Mouse (Mus musculus): ENCODE data around the gene Gm20662.

Gm20662 gene

DNA sequence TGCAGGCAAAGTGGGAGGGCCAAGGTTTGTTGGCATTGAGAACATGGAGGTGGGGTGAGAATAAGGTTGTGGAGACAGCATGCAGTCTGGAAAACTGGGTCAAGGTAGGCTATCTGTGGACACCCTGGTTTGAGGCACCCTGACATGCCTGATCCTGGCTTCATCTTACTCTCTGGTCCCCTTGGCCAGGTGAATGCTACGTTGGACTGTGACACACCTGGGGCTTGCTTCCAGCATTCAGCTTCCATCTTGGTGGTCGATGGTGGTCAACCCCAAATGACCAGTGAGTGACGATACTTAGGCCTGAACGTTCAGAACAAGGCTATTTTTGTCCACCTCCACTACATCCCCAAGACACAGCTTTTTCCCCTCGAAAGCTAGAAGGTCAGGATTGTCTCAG, at the start of gene Gm20662:
Gm20662 (plus strand) TSS at position 301 of the 400 bp plus-strand sequence.
- no peak for DNase-seq (ENCODE audit: low spot score)

DNA sequence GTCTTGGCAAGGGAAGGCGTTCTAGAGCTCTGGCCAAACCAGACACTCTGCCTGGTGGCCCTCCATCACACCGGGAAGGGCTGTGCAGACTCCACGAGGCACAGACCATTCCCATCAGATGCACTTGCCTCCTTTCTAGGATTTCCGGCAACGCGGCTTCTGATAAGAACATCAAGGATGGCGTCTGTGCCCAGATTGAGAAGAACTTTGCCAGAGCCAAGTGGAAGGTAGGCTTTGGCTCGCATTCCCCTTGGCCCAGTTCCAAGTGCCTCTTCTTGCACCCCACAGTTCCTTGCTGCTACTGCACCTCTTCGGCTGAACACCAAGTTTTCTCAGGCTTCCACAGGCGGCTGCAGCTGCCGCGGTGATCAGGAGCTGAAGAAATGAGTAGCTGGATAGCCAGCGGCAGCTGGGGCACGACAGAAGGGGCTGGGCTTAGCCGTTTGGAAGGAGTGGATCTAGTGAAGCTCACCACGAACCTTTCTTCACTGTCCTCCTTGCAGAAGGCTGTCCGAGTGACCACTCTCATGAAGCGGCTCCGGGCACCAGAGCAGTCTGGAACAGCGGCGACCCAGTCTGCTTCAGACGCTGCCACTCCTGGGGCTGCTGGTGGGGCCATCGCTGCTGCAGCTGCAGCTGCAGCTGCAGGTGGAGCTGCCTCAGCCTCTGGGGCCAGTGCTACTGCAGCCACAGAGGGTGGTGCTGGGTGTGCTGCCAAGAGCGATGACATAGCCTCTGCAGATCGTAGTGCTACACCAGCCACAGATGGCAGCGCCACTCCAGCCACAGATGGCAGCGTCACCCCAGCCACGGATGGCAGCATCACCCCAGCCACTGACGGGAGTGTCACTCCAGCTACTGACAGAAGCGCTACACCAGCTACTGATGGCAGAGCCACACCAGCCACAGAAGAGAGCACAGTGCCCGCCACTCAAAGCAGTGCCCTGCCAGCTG, 48.6 kb upstream of the Gm20662 start:
- DNase-seq (ENCODE audit: low spot score), result peak; percentile 33

DNA sequence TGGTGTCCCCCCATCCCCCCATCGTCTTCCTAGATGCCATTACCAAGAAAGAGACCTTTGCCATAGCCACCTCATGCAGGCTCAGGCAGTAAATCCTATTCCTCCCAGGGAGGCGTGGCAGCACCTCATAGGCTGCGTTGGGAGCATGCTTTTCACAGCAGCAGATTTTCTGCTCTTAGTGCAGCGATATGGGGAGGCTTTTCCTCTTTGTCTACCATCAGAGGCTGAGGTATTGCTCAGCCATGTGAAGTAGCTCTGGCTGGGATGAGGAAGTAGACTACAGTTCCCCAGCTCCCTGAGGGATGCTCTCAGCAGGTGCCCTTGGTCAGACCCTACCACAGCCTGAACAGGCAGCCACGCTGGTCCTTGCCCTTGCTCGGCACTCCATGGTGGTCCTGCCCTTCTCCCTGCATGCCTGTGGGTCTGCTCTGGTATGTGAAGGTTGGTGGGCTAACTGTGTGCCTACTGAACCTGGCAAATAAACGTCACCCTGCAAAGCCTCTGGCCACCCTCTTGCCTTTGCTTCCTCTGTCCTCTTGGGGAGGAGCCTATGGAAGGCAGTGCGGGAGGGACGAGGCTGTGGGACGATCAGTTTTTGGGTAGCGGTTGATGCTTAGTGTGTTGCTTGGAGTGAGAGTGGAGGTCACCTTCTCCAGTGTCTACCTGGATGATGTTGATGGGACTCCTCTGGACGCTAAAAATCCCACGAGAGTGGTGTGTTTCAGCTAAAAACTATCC, 46.8 kb upstream of the Gm20662 start:
- DNase-seq (ENCODE audit: low spot score), result no peak

- DNase-seq (ENCODE audit: low spot score), result no peak
Measured at GRCm38 (mm10) chr9:107949922-107950235, 46.3 kb upstream of the Gm20662 start, which contains the start of gene Traip. Gene Traip, plus strand, starts transcription at chr9:107950136.

DNA sequence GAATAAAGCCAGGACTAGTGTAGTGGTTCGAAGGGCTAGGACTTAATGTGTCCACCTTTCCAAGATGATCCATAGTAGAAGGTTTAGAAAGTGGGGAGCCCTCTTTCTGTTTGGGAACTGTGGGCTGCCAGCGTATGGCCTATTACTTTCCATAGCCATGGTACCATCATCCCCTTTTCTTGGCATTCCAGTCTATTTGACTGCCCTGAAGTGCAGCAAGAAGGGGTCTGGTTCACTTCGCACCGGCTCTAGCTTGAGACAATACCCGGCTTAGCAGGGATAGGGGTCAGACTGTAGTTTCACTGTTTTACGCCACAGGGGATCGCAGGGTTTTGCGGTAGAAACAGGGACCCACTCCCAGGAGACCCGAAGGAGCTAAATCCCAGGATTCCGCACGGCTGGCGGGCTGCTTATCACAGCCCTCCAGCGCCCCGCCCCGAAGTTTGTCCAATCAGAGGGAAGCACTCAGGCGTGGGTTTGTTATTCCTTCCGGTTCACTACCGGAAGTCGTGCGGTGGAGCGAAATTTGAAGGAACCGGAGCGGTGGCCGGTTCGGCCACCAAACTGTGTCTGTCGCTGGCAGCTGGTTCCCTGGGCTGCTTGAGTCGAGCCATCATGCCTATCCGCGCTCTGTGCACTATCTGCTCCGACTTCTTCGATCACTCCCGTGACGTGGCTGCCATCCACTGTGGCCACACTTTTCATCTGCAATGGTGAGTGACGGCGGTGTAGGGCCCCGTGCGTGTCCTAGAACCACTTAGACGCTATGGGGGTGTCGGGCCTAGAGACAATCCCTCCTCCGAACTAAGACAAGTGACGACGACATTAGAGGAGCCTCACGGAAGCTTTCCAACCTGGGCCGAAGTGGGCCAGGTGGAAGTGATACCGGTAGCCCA, 45.4 kb upstream of the Gm20662 start:
- DNase-seq (ENCODE audit: low spot score), result peak; percentile 81

GRCm38 (mm10) chr9:107955613-107956289, 40.4 kb upstream of the Gm20662 start:
- DNase-seq (ENCODE audit: low spot score), result no peak

- no peak for DNase-seq (ENCODE audit: low spot score)
Measured at GRCm38 (mm10) chr9:107957141-107957540, 39.0 kb upstream of the Gm20662 start.

- DNase-seq (ENCODE audit: low spot score), result no peak
Measured at GRCm38 (mm10) chr9:107959896-107960295, 36.3 kb upstream of the Gm20662 start.

DNA sequence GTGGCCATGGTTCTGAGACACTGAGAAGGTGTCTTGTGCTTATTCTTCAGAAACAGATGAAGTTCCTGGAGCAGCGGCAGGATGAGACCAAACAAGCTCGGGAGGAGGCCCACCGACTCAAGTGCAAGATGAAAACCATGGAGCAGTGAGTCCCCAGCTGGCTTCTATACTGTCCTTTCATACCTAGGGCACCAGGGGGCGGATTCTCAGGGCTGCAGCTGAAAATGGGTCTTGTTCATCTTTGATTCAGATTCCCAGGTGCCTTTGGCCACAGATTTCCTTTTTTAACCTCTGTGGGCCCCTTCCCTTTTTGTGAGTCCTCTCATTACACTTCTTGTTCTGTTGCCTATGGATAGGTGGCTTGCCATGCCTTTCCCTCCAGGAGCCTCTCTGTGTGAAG, 35.2 kb upstream of the Gm20662 start:
- no peak for DNase-seq (ENCODE audit: low spot score)

GRCm38 (mm10) chr9:107961351-107961762, 34.8 kb upstream of the Gm20662 start:
- no peak for DNase-seq (ENCODE audit: low spot score)

DNA sequence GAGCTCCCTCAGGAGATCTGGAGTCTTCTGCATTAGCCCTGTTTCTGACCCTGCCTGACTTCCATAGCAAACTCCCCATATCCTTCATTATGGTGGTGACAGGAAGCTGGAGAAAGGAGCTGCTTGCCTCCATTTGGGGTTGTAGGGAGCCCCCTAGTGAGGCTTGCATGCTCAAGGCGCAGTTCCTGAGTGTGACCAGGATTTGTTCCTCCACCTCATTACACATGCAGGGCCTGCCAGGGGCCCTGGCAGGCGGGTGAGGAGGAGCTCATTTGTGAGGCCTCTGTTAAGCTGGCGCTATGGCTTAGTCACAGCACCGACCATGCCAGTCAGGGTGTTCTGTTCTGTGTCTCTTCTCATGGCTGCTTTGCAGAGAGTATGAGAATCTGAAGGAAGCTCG, 34.3 kb upstream of the Gm20662 start:
- DNase-seq (ENCODE audit: low spot score), result no peak

GRCm38 (mm10) chr9:107962916-107963315, 33.2 kb upstream of the Gm20662 start:
- no peak for DNase-seq (ENCODE audit: low spot score)

GRCm38 (mm10) chr9:107963700-107964099, 32.4 kb upstream of the Gm20662 start:
- peak; percentile 59 for DNase-seq (ENCODE audit: low spot score)

DNA sequence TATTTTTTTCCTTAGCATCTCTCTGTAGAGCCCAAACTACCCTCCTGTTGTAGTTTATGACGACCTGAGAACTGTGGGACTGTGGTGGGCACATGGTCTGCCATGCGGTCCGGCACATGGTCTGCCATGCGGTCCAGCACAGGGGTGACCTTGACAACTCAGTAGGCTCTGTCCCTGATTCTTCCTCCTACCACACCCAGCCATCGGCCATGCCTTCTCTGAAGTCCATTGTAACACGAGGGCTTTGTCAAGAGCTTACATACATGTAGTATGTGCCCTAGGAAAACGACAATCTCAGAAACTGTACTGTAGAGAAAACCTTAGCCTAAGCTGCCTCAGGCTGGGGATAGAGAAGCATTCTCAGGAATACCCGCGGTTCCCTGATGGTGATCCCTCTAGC, 31.5 kb upstream of the Gm20662 start:
- no peak for DNase-seq (ENCODE audit: low spot score)

DNA sequence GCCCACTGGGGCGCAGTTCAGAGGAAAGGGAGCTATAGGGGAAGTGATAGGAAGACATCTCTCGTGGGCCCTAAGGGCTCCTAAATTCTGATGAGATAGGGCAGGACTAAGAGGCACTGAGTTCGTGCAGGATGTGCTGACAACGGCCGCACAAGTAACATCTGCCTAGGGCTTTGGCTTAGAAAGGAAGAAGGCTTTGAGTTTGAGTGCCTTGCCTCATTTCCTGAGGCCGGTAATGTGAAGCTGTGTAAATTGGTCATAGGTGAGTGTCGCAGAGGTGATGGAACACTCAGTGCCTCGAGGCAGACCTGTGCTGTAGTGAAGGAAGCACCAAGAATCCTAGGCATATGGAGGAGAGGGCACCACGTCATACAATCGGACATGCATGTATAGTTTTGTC, 29.5 kb upstream of the Gm20662 start:
- DNase-seq (ENCODE audit: low spot score), result no peak

GRCm38 (mm10) chr9:107967437-107967836, 28.7 kb upstream of the Gm20662 start:
- DNase-seq (ENCODE audit: low spot score), result no peak

DNA sequence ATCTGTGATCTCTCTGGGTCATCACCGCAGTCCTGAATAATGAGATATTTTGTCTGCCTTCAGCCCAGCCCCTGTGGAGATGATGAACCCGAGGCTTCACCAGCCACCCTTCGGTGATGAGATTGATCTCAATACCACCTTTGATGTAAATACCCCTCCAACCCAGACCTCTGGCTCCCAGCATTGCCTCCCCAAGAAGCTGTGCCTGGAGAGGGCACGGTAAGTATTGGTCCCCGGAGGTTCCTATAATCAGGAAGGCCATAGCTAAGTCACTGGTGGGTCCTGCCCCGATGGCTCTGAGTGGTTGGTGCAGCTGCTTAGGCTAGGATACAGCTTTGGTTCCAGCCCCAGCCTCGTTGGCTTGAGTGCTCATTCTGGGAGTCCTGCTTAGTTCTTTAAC, 27.6 kb upstream of the Gm20662 start:
- DNase-seq (ENCODE audit: low spot score), result no peak

DNA sequence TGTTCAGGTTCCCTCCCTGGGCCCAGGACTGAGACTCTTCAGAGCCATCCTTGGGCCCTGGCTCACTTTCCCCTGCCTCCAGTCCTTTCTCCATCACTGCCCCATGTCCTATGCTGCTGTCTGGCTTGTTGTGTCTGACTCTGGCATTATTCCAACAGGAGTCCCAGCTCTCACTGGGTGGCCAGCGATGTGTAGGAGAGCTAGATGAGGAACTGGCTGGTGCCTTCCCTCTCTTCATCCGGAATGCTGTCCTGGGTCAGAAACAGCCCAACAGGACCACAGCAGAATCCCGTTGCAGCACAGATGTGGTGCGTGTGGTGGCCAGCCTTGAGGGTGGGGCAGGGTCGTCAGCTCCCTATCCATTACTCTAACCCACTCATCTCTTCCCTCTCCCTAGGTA, 25.8 kb upstream of the Gm20662 start:
- DNase-seq (ENCODE audit: low spot score), result no peak

GRCm38 (mm10) chr9:107971690-107972541, 24.2 kb upstream of the Gm20662 start:
- DNase-seq (ENCODE audit: low spot score), result peak; percentile 69

DNA sequence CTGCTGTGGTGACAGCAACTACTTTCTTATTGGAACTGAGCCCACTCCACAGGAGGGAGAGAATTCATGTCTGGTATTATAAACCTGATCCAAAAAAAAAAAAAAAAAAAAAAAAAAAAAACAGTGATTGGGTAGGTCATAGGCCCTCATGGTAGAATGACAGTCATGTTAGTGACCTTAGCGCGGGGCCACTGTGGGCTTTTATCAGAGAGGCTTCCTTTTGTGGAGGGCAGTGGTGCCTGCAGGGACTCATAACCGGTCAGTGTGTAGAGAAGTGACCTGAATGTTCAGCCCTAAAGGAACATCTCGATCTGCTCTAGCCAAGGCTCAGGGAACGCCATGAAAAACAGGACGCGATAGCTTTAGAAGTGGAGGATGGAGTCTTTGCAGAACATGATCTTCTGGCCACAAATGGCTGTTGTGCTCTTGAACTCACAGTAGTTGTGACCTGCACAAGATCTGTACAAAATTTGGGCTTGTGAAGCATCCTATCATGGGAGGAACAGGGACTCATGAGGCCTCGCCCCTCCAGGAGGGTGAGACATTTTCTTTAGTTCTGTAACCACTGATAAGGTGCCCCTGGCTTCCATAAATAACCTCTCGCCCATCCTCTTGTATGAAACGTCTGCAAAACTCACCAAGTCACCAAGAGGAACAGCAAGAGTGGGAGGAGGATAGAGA, 21.5 kb upstream of the Gm20662 start:
- peak; percentile 38 for DNase-seq (ENCODE audit: low spot score)
